Mouse (Mus musculus): Measurements from ENCODE around the gene Tspan18. TPM values are rescaled to one million over a fixed set of nuclear protein-coding genes. Genes with fewer than 3 reads are reported as not detected.

The Tspan18 gene
- total RNA-seq, 2 experiments from 2014 or later = 43.8 to 79.6 TPM

GRCm38 (mm10) chr2:93297656-93298055, 36.6 kb downstream of the Tspan18 start:
- peak; percentile 41 to 61 for DNase-seq (ENCODE audit: low spot score in 2 of 2)

- DNase-seq (ENCODE audit: low spot score in 2 of 2) = no peak
Measured at GRCm38 (mm10) chr2:93291186-93291926, 42.9 kb downstream of the Tspan18 start.

GRCm38 (mm10) chr2:93290345-93291118, 43.8 kb downstream of the Tspan18 start:
- DNase-seq (ENCODE audit: low spot score in 2 of 2) = no peak

- no peak for DNase-seq (ENCODE audit: low spot score in 2 of 2)
Measured at GRCm38 (mm10) chr2:93289161-93289560, 45.1 kb downstream of the Tspan18 start.

GRCm38 (mm10) chr2:93287348-93287747, 47.0 kb downstream of the Tspan18 start:
- DNase-seq (ENCODE audit: low spot score in 2 of 2) = no peak

GRCm38 (mm10) chr2:93286742-93287141, 47.6 kb downstream of the Tspan18 start:
- DNase-seq (ENCODE audit: low spot score in 2 of 2) = no peak

- DNase-seq (ENCODE audit: low spot score in 2 of 2) = no peak
Measured at GRCm38 (mm10) chr2:93286321-93286720, 48.0 kb downstream of the Tspan18 start.

- DNase-seq (ENCODE audit: low spot score in 2 of 2) = no peak
Measured at GRCm38 (mm10) chr2:93285842-93286241, 48.5 kb downstream of the Tspan18 start.

GRCm38 (mm10) chr2:93284625-93285024, 49.7 kb downstream of the Tspan18 start:
- DNase-seq (ENCODE audit: low spot score in 2 of 2) = no peak

GRCm38 (mm10) chr2:93283481-93284293, 50.6 kb downstream of the Tspan18 start:
- no peak for DNase-seq (ENCODE audit: low spot score in 2 of 2)

- no peak for DNase-seq (ENCODE audit: low spot score in 2 of 2)
Measured at GRCm38 (mm10) chr2:93282636-93283035, 51.7 kb downstream of the Tspan18 start.

GRCm38 (mm10) chr2:93281466-93281865, 52.8 kb downstream of the Tspan18 start:
- DNase-seq (ENCODE audit: low spot score in 2 of 2) = no peak

GRCm38 (mm10) chr2:93280117-93280620, 54.1 kb downstream of the Tspan18 start:
- DNase-seq (ENCODE audit: low spot score in 2 of 2) = no peak

GRCm38 (mm10) chr2:93278181-93278975, 55.9 kb downstream of the Tspan18 start:
- DNase-seq (ENCODE audit: low spot score in 2 of 2) = no peak

- DNase-seq (ENCODE audit: low spot score in 2 of 2) = no peak
Measured at GRCm38 (mm10) chr2:93277486-93277885, 56.8 kb downstream of the Tspan18 start.

GRCm38 (mm10) chr2:93276026-93276425, 58.3 kb downstream of the Tspan18 start:
- no peak for DNase-seq (ENCODE audit: low spot score in 2 of 2)

- no peak for DNase-seq (ENCODE audit: low spot score in 2 of 2)
Measured at GRCm38 (mm10) chr2:93273916-93274315, 60.4 kb downstream of the Tspan18 start.

- DNase-seq (ENCODE audit: low spot score in 2 of 2) = no peak
Measured at GRCm38 (mm10) chr2:93270083-93270482, 64.2 kb downstream of the Tspan18 start.

- DNase-seq (ENCODE audit: low spot score in 2 of 2) = no peak
Measured at GRCm38 (mm10) chr2:93269611-93270010, 64.7 kb downstream of the Tspan18 start.

GRCm38 (mm10) chr2:93268711-93269270, 65.5 kb downstream of the Tspan18 start:
- DNase-seq (ENCODE audit: low spot score in 2 of 2) = no peak

All from adrenal gland, adult 18-20 months (tissue).